Mouse (Mus musculus) brain, embryonic 14.5 days (tissue): ENCODE measurements at regions not wholly inside any gene's neighbourhood (a gene's known extent, or its start where the extent isn't known, plus 50 kb on each side); places are given as distances from the start of the nearest gene placed in this dataset.

Source experiments
- CTCF ChIP-seq: fragments of 200-500 bp; IDR thresholded peaks from 2 replicates; pipeline ENCODE4 v1.5.1; 2012; ENCODE audit warnings: inconsistent platforms, mild to moderate bottlenecking, moderate library complexity, borderline replicate concordance; ENCODE audit not compliant: insufficient read depth, insufficient read length; ENCODE audit errors: extremely low read depth
- POLR2A ChIP-seq: fragments of 200-500 bp; IDR thresholded peaks from 2 replicates; pipeline ENCODE4 v1.6.1; 2012; ENCODE audit warnings: mild to moderate bottlenecking, inconsistent platforms, borderline replicate concordance; ENCODE audit not compliant: poor library complexity, insufficient read depth, insufficient read length, severe bottlenecking; ENCODE audit errors: extremely low read depth

GRCm38 (mm10) chr6:145302105-145302504 lies 52.1 kb upstream of the Kras start:
- TF ChIP-seq CTCF (no peak), POLR2A (no peak)
